Mouse (Mus musculus) yolk sac, embryonic 10.5 days (tissue): ENCODE measurements at regions not wholly inside any gene's neighbourhood (a gene's known extent, or its start where the extent isn't known, plus 50 kb on each side); places are given as distances from the start of the nearest gene placed in this dataset.
"Not testable (repeated sequence)": the region's sequence is repeated elsewhere in the genome, so short reads cannot be mapped to it uniquely, and the experiment has no call there.

ENCODE experiments used
- DNase-seq: peaks from one replicate; pipeline ENCODE4 v3.0.0-alpha.2; 2017; ENCODE audit warnings: low spot score

DNA sequence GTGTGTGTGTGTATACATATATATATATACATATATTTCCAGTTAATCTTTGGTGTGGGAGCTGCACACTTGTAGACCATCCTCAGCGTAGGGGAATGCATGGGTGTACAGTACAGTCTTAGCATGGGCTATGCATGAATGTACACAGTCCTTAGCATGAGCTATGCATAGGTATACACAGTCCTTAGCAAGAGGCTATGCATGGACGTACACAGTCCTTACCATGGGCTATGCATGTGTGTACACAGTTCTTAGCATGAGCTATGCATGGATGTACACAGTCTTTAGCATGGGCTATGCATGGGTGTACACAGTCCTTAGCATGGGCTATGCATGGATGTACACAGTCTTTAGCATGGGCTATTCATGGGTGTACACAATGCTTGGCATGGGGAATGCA is 70.5 kb downstream of the Rchy1 start:
- DNase-seq: no peak

DNA sequence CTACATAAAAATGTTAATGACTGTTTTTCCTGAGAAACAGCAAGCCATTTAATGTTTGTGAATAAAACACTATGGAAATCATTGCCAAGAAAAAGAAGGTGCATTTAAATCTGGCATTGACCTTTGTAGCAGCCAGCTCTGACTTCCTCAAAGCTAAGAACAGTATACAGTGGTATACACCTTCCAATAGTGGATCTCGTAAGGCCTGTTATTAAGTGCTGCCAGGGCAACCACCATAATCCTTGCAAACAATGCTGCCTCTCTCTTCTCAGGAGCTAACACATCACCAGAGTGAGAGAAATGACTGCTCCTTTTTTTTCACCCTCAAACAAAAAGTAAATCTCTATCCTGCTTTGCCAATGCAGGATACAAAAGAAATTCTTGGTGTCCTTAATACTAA is 81.1 kb downstream of the Rchy1 start:
- DNase-seq: no peak

DNA sequence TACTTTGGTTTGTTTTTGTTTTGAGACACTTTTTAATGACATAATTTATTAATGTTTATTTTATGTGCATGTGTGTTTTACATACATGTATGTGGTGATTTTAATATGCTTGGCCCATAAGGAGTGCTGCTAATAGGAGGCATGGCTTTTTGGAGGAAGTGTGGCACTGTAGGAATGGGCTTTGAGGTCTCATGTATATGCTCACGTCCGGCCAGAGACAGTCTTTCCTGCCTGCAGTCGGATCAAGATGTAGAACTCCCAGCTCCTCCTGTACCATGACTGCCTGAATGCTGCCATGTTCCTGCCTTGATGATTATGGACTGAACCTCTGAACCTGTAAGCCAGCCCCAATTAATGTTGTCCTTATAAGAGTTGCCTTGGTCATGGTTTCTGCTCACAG is 82.6 kb downstream of the Rchy1 start:
- no peak for DNase-seq

DNA sequence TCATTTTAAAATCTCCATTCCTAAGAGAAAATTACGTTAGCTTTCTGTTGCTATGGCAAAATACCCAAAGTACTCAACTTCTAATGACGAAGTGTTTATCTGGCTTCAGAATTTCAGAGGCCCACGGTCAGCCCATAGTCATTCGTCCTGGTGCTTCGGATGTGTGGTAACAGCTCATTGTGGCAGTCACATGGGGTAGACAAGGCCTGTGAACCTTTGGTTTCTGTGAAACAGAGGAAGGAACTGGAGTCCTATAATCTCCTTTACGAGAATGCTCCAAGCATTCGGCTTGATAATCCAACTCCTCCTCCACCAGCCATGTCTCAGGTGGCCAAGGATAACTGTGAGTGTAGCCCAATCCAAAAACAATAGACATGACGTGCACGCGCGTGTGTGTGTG is 84.2 kb downstream of the Rchy1 start:
- no peak for DNase-seq

DNA sequence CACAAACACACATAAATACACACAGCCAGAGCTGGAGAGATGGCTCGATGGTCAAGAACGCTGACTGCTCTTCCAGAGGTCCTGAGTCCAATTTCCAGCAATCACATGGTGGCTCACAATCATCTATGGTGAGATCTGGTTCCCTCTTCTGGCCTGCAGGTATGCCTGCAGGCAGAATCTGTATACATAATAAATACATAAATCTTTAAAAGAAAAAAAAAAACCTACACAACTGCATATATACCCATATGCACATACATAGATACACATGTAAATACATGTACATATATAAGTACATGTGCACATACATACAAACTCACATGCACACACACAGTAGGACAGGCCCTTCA is 86.2 kb downstream of the Rchy1 start:
- no peak for DNase-seq

DNA sequence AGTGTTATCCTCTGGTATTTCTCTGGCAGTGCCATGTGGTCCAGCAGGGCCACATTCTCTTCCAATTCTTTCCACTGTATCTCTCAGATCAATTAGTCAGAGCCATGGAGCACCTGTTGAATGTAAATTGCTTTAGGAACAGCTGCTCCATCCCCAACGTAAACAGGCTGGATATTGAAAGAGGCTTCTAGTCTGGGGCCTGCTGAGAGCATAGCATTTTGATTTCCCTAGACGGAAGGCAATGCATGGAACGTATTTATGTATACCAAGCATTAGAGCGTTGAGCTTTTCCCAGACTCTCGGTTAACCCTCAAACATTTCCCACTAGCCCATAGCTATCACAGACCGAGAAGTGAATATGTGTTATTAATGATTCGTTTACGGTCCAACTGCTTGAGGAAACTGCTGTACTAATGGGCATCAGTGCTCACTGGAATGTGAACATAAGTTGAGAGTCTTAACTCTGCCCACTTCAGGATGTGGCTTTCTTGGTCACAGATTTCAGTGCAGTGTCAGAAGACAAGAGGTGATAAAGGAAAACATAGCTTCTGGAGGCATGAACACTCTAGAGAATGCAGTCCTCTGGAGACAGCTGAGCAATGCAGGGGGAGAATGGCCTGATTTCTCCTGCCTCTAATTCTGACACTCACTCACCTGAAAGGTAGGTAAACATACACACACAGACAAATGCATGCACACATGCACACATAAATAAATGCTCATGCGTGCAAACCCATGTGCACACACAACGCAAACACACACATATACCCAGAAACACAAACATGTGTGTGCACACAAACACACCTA is 86.8 kb downstream of the Rchy1 start:
- DNase-seq: no peak

DNA sequence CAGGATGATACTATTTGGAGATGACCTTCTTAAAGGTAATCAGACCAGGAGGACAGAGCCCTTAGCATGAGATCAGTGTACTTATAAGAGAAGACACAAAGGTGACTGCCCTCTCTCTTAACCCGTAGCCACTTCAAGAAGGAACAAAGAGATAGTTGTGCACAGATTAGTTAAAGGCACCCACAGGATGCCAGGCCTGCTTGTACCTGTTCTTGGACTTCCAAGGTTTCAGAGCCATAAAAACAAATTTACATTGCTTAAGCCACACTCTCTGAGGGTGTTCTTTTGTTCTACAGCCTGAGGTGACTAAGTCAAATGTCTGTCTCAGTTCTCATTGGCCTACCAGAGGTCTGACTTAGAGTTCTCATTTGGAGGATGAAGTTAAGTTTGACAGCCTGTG is 90.1 kb downstream of the Rchy1 start:
- DNase-seq: no peak

DNA sequence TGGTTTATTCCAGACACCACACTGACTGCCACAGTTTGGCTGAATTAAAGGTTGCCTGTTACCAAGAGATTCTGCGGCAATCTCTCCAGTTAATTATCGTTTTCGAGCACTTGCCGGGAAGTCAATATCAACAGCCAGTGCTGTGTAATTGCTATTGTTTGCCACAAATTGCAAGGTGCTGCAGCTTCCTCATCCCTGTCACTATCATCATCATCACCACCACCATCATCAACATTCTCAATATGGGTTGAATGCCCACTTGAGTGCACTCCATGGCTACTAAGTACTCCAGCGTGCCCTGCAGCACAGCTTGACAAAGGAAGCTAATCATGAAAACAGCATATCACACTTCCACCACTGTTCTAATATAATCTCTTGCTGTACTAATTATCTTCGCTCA is 93.1 kb downstream of the Rchy1 start:
- DNase-seq: no peak

DNA sequence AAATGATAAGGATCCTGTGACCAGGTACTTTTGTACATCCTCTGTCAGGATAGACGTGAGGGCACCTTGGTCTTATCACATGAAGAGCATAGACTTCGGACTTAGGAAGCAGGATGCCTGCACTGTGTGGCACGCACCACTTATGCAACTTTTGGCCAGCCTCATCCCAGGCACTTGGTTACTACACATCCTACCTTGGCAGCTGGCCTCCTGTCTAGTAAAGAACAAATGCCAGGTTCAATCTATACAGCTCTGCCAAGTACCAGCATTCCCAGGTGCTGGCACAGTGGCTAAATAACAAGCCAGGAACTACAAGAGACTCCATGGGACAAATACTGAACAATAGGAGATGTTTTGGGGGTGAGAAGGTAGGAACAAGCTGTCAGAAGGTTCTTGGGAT is 96.7 kb downstream of the Rchy1 start:
- DNase-seq: no peak

DNA sequence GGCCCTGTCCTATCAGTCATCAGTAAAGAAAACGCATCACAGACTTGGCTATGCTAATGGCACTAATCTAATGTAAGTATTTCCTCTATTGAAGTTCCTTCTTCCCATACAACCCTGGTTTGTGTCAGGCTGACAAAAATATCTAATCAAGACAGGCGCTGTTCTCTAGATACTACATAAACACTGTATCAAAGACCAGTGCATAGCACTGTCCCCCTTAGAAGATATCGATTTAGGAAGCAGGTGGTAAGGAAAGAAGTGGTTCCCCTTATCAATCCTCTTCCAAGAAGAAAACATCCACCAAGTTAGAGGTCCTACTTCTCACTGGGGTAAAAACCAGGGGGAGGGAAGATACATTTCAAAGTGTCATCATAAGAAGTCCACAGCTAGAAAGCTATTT is 97.5 kb downstream of the Rchy1 start:
- no peak for DNase-seq

DNA sequence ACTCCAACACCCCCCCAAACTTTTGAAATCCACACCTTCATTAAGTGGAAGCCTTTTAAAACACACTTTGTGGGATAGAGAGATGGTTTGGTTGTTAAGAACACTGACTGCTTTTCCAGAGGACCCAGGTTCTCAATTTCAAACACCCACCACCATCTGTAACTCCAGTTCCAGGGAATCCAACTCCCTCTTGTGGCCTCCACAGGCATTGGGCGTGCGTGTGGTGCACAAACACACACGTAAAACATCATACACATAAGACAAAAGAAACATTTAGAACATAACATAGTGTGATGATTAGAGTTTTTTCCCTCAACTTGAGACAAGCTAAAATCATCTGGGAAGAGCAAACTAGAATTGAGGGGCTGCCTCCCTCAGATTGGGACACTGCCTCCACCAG is 100.0 kb downstream of the Rchy1 start:
- no peak for DNase-seq

DNA sequence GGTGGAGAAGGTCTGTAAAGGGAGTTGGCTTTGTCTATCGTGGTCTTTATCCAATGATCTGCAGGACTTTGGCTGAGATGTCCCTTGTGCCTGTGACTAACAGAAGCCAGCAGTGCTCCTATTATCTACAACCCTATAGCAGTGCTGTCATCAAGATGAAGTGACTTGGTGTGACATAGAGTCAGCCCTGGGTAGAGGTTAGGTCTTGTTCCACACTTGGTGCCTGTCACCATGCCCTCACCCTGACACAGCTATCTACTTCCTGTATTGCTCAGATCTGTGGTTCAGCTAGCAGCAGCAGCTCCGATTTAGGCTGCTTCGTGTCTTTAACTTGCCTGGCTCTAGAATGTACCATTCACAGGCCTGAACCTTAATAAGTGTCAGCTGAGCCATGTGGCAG is 100.6 kb downstream of the Rchy1 start:
- DNase-seq: no peak

DNA sequence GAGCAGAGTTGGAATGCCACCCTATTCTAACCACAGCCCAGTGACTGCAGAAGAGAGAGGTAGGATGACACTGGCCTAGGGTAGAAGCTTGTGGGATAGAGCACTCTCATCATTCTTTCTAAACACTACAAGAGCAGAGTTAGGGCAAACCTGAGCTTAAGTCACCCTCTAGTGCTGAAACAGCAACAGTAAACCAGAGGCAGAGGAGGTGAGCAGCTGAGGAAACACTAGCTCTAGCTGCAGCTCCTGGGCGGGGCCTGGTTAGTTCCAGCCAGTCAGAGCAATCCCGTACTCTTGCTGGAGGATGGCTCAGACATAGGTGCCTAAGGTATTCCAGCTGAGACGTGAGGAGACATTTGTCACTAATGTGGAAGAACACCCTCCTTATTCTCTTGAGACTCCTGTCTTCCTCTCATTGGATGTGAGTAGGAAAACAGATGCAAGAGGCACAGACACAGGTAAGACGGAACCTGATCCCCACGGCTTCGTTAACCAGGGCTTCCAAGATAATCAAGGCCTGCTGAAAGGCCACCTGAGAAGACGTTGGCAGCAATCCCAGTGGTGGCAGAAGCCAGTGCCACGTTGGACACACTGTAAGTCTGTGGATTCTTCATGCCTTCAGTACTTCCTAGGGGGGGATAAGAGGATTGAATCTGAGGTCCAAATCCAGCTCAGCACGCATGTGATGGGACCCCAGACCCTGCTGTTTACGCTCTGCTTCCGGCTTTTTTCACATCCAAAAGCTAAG is 101.3 kb downstream of the Rchy1 start:
- DNase-seq: peak; percentile 7

DNA sequence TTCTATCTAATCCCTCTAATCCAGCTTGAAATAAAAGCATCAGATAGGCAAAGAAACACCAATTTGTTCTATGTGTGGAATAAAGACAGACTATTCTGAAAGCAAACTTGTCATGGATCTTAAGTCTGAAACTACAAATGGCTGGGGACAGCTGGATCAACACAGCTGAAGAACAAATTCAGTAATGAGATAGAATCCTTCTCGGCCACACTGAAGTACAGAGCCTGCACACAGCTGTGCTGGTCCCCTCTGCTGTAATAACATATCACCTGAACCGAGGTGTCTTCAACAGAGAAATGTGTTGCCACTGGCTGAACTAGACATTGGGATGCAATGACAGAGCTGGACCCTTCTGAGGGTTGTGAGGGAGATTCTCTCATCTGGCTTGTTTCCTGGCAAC is 102.4 kb downstream of the Rchy1 start:
- no peak for DNase-seq

DNA sequence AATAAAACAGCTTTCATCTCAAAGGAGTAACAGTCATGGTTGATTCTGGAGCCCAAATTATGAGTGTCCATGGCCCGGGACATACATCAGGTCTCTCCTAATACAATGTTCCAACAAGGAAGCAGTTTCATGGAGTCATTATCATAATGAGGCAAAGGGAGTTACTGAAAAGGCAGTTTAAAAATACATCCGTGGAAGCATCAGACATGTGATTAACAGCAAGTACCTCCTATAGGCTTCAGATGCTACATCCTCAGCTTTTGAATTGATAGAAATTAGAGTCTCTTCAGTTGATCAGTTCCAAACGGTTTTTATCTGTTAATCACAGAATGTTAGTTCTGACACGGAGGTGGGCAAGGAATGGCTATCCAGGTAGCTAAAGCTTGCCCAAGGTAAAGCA is 110.5 kb downstream of the Rchy1 start:
- DNase-seq: no peak

DNA sequence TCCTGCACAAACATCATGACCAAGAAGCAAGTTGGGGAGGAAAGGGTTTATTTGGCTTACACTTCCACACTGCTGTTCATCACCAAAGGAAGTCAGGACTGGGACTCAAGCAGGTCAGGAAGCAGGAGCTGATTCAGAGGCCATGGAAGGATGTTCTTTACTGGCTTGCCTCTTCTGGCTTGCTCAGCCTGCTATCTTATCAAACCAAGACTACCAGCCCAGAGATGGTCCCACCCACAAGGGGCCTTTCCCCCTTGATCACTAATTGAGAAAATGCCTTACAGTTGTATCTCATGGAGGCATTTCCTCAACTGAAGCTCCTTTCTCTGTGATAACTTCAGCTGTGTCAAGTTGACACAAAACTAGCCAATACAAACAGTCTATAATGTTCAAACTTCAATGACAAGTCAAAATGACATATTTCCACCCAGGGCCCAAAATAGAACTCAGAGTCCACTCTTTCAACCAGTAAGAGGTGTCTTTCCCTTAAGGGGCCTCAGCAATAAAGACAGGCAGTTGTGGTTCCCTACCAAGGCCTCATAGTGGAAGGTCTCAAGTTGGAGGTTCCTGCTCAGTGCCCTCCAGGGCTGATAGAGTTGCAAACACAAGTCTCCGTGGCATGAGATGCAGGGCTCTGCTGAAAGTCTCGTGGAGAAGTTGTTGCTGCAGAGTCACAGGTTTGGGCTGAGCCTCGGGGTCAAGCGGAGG is 111.9 kb downstream of the Rchy1 start:
- not testable (repeated sequence) for DNase-seq

DNA sequence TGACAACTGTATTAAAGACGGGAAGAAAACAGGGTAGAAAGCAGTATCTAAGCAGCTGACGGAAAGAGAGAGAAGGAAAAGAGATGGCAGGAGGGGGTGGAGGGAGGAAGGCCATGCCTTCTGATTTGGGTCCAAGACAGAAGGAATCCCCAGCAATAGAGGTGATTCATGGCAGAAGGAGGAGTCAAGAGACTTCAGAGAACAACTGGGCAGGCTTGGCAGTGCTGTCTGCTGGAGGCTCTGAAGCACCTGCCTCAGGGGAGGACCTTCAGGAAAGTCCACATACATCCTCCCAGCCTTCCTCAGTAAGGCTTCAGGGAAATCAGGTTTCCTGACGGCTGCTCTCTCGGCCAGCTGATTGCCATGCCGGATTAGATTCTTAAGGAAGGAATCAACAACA is 112.4 kb downstream of the Rchy1 start:
- no peak for DNase-seq

DNA sequence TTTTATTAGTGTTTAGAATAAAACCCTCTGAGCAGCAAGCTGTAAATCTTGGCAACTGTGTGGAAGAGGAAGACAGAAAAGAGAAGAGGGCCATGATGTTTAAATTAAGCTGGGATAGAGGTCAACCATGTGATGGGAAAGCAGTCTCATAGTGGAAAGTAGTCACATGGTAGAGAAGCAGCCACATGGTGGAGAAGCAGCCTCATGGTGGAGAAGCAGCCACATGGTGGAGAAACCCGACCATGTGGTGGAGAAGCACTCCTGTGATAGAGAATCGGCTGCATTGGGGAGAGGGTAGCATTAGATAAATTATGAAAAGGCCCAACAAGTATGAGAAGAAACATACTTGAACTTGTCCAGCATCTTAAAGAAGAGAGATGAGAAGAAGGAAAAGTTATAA is 113.3 kb downstream of the Rchy1 start:
- DNase-seq: no peak

DNA sequence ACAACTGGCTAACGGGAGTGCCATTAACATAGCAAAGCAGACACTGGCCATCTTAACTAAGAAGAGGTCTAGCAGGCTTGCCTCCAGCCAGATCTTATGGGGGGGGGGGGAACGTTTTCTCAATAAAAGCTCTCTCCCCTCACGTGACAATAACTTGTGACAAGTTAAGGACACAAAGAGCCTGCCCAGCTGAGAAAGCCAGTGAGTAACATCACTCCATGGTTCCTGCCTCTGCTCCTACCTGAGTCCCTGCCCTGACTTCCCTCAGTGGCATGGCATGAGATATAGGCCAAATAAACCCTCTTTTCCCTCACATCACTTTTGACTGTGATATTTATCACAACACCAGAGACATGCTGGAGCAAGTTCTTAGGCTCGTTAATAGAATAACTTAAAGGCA is 113.8 kb downstream of the Rchy1 start:
- no peak for DNase-seq

DNA sequence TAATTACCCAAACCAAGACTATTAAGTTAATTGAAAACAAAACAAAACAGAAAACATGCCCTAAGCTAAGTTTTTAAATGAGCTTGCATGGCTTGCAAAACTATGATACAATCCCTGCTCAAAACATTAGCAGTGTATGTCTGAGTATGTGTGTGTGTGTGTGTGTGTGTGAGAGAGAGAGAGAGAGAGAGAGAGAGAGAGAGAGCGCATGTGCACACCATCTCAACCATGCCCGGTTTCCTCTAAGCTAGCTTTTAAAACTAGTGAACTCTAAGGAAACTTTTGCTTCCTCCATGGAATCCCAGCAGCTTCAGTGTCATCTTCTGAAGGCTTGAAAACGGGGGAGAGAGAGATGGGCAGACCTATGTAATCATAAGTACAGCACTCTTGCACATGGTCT is 114.3 kb downstream of the Rchy1 start:
- DNase-seq: no peak

DNA sequence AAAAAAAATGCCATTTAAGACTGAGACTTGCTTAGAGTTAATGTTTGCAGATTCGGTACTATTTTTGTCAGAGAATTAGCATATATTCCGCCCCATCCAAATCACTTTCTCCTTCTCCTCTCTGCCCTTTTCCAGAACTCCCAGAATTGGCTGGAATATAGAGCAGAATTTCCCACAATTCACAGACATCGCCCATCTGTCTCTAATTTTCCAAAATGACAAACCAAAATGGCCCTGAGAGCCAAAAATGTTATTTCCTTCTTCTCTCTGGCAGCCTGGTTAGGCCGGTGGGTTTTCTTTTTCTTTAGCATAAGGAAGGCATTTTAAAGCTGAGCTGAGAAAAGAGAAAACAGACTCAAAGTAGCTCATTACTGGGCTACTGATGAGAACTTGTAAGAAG is 119.8 kb downstream of the Rchy1 start:
- DNase-seq: no peak

DNA sequence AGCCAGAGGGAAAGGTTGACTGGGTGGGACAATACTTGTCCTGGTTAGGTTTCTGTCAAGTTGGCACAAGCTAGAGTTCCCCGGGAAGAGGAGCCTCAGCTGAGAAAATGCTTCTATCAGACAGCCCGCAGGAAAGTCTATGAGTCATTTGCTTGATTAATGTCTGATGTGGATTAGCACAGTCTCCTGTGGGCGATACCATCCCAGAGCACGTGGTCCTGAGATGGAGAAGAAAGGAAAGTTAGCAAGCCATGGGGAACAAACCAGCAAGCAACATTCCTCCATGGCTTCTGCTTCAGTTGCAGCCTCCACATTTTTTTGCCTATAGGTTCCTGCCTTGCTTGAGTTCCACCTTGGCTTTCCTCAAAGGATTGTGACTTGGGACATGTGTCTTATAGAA is 121.8 kb downstream of the Rchy1 start:
- no peak for DNase-seq

DNA sequence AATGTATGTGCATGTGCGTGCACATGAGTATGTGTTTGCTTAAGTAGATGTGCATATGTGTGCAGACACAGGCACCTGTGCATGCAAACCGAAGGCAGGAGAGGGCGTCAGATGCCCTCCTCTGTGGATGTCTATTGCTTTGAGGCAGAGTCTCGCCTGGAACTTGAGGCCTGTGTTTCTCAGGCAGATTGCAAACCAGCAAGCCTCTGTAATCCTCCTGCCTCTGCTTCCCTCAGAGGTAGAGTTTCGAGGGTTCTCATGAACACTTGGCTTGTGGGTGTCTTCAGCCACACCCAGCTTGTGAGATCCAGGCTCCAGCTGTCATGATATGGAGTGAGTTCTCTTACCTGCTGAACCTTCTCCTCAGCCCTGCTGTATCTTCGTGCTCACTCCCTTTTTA is 134.4 kb downstream of the Rchy1 start:
- no peak for DNase-seq
